Mouse (Mus musculus) midbrain, embryonic 11.5 days (tissue): Measurements from ENCODE around the gene Nfasc. TPM values are rescaled to one million over a fixed set of nuclear protein-coding genes. Genes with fewer than 3 reads are reported as not detected.

ENCODE experiments used
- ATAC-seq: fragments of 200-750 bp; cut with Nextera tagmentation; 2 replicates; pipeline ENCODE4 v1.8.0; 2017; ENCODE audit warnings: moderate TSS enrichment, moderate library complexity; ENCODE audit not compliant: low FRiP score
- DNase-seq: peaks from one replicate; pipeline ENCODE4 v3.0.0; 2015; ENCODE audit warnings: low spot score; ENCODE audit errors: missing footprints
- H3K27ac ChIP-seq: fragments of 300-500 bp; sonication (generic); 2 replicates; pipeline ENCODE4 v1.5.1; 2014; ENCODE audit warnings: low read depth, low read length
- H3K27me3 ChIP-seq: fragments of 300-500 bp; sonication (generic); 2 replicates; pipeline ENCODE4 v1.6.1; 2014; ENCODE audit warnings: mild to moderate bottlenecking, low read length, moderate library complexity, mixed read lengths; ENCODE audit not compliant: control insufficient read depth, insufficient read depth
- H3K36me3 ChIP-seq: fragments of 300-500 bp; sonication (generic); 2 replicates; pipeline ENCODE4 v1.6.1; 2014; ENCODE audit warnings: mild to moderate bottlenecking, low read length, moderate library complexity, mixed read lengths; ENCODE audit not compliant: control insufficient read depth, insufficient read depth
- H3K4me1 ChIP-seq: fragments of 300-500 bp; sonication (generic); 2 replicates; pipeline ENCODE4 v1.6.1; 2014; ENCODE audit warnings: low read length; ENCODE audit not compliant: control insufficient read depth, insufficient read depth
- H3K4me2 ChIP-seq: fragments of 300-500 bp; sonication (generic); 2 replicates; pipeline ENCODE4 v1.6.1; 2014; ENCODE audit warnings: mild to moderate bottlenecking, moderate library complexity
- H3K4me3 ChIP-seq: fragments of 300-500 bp; sonication (generic); 2 replicates; pipeline ENCODE4 v1.5.1; 2014; ENCODE audit warnings: low read depth, low read length
- H3K9ac ChIP-seq: fragments of 300-500 bp; sonication (generic); 2 replicates; pipeline ENCODE4 v1.6.1; 2014; ENCODE audit warnings: low read length
- H3K9me3 ChIP-seq: fragments of 300-500 bp; sonication (generic); 2 replicates; pipeline ENCODE4 v1.6.1; 2016; ENCODE audit warnings: low read length; ENCODE audit not compliant: control insufficient read depth
- WGBS: fragments of 180-500 bp; shearing (Covaris S2); extraction: QIAGEN DNeasy Blood & Tissue Kit; methylation state at CpG from one replicate; pipeline ENCODE4 v1.1.7; 2014; 5-methylcytosine and 5-hydroxymethylcytosine counted together
- polyA plus RNA-seq: library from polyadenylated mRNA; unstranded; fragments of >200 nt; fragmentation: Nextera tagmentation; extraction: Ambion mirVana; gene quantifications from 2 replicates; pipeline ENCODE4 v1.2.1, GENCODE M21; 2014

Gene Nfasc
- polyA plus RNA-seq, 1 experiment from 2014 or later: 16.4 TPM

DNA sequence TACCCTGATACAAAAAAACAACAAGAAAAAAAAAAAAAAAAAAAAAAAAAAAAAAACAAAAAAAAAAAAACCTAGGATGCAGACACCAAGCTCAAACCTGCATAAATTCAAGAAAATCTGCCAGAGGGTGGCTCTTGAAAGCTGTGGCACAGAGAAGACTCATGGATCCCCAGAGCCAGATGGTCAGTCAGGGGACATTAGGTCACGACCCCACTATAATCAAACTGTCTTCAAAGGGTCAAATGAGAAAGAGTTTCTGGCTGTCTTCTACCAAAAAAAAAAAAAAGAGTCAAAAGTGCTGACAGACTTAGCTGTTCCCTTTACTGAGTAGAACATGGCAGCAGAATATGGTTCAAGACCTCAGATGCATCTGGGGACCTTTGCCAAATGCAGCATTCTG lies 117.1 kb downstream of the Nfasc start:
- H3K36me3 ChIP-seq: no peaks in the 10 kb centered on the region
- H3K4me1 ChIP-seq: peaks cover 8% of the 10 kb centered on the region
- 62% methylated on average over 1 of the region's 1 CpGs for WGBS
- no peak overlapping the region for H3K4me2 ChIP-seq
- ATAC-seq (no peak), DNase-seq (no peak)
- no peak overlapping the region for H3K9ac ChIP-seq
- no peak overlapping the region for H3K27ac ChIP-seq
- H3K4me3 ChIP-seq: no peak overlapping the region
- H3K27me3 ChIP-seq: no peaks in the 10 kb centered on the region
- H3K9me3 ChIP-seq: no peaks in the 10 kb centered on the region

DNA sequence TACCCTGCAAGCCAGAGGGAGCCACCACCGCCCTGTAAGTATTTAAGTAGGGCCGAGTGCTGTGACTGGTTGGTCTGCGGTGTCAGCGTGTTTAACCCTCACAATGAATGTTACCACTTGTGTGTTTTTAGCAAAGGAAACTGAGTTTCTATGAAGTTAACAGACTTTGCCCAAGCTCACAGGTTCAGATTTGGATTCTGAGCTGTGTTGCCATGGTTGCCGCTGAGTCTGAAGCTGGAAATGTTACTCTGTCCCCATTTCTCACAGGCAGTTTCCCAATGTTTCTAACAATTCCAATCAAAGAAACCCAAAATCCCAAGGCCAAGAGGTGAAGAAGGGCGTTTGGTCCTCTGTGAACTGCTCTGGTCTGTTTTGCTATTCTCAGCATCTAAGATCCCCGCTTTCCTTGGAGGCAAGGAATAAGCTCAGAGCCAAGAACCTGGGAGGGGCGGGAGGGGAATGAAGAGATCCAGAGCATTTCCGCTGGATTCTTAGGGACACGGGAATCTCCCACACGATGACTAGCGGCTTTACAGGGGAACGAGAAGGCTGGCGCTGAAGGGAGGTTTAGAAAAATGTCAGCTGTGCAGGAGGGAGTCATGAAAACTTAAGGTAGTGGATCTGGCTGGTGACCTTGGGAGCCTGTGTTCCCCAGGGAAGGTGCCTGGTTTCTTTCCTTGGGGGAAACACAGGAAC lies 117.8 kb downstream of the Nfasc start:
- no peaks in the 10 kb centered on the region for H3K36me3 ChIP-seq
- no peak overlapping the region for H3K4me3 ChIP-seq
- ATAC-seq (no peak), DNase-seq (peak; percentile 88)
- H3K27ac ChIP-seq: no peak overlapping the region
- H3K4me1 ChIP-seq: peaks cover 8% of the 10 kb centered on the region
- H3K4me2 ChIP-seq: no peak overlapping the region
- no peaks in the 10 kb centered on the region for H3K27me3 ChIP-seq
- WGBS: 60% methylated on average over 14 of the region's 14 CpGs
- H3K9ac ChIP-seq: no peak overlapping the region
- H3K9me3 ChIP-seq: no peaks in the 10 kb centered on the region

DNA sequence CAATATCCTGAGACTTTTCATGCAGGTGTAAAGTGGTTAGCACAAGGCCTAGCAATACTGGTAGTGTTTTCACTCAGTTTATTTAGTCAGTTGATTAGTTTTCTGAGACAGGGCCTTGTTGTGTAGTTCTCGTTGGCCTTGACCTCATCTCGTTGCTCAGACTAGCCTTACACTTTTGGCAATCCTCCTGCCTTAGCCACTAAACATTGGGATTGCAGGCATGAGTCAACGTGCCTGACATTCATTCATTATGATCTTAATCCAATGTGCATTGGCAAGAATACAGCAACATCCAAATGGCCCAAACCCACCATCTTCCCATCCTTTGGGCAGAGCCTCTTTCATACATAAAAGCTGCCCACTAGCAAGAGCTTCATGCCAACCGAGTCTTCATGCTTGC lies 129.5 kb downstream of the Nfasc start:
- Histone ChIP-seq H3K9ac (no peak overlapping the region), H3K27ac (no peak overlapping the region), H3K9me3 (no peaks in the 10 kb centered on the region), H3K4me3 (no peak overlapping the region), H3K4me1 (no peaks in the 10 kb centered on the region), H3K4me2 (no peak overlapping the region), H3K36me3 (no peaks in the 10 kb centered on the region; the same call in 1 of the 2 replicates), H3K27me3 (no peaks in the 10 kb centered on the region)
- ATAC-seq (no peak), DNase-seq (no peak)
- 86% methylated on average over 4 of the region's 4 CpGs for WGBS

DNA sequence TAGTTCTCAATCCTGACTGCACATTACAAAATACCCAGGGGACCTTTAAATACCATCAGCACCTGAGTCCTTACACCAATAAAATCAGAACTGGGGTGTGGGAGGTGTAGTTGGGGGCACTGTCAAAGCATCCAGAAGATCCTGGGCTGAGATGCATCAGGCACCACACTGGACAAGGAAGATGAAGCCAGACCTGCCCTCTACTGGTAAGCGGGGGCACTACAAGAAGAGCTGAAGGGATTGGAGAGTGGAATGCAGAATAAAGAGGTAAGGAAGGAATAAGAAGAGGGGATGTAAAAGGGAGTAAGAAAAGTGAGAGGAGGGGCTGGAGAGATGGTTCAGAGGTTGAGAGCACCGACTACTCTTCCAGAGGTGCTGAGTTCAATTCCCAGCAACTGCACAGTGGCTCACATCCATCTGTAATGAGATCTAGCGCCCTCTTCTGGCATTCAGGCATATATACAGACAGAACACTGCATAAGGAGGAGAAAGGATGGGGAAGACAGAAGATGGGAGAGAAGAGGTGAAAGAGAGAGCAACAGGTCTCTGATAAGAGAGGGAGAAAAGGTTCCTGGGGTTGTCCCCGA lies 132.5 kb downstream of the Nfasc start:
- peak; percentile 67; the same call in 1 of the 2 replicates for ATAC-seq

DNA sequence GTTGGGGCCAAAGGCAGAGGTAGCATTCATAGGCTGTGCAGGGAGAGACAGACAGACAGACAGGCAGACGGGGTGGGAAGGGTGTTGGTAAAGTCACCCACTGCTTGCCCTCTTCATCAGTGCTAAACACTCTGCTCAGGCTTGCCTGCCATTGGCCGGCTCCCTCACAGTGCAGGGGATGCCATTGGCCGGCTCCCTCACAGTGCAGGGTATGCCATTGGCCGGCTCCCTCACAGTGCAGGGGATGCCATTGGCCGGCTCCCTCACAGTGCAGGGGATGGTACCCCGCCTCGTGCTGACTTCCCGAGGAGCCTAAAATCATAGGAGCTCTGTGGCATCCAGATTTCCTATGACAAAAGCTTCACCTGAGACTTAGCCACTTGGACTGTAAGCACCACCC lies 139.4 kb downstream of the Nfasc start:
- ATAC-seq: peak; percentile 62; the same call in 1 of the 2 replicates
- Histone ChIP-seq H3K36me3 (no peaks in the 10 kb centered on the region; the same call in 1 of the 2 replicates), H3K4me3 (no peak overlapping the region)

More for the DNA sequence above, 132.5 kb downstream of the Nfasc start:
- no peaks in the 10 kb centered on the region for H3K9me3 ChIP-seq
- H3K27ac ChIP-seq: no peak overlapping the region
- no peaks in the 10 kb centered on the region for H3K27me3 ChIP-seq
- H3K4me2 ChIP-seq: no peak overlapping the region
- H3K36me3 ChIP-seq: no peaks in the 10 kb centered on the region; the same call in 1 of the 2 replicates
- DNase-seq: peak; percentile 95
- H3K4me3 ChIP-seq: no peak overlapping the region
- H3K9ac ChIP-seq: no peak overlapping the region
- H3K4me1 ChIP-seq: no peaks in the 10 kb centered on the region
- WGBS: 43% methylated on average over 4 of the region's 4 CpGs

DNA sequence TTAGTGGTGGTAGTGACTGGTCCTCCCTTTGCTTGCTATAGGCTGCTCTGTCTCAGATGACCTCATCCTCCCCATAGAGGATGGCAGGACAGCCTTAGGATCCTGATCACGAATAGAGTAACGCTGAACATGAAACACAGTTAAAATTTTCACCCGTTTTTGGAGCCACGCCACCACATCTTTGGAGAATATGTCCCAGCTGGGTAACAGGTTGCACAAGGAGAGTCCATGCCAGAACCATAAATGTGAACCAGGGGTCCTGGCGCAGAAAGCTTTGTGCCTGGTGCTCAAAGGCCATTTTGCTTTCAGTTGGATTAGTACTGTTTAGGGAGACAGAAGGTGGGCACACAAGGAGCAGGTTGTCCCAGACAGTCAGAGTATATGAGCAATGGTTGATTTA lies 143.6 kb downstream of the Nfasc start:
- no peak overlapping the region for H3K9ac ChIP-seq
- no peaks in the 10 kb centered on the region for H3K36me3 ChIP-seq
- no peak overlapping the region for H3K4me2 ChIP-seq
- peaks cover 2% of the 10 kb centered on the region; the same call in 1 of the 2 replicates for H3K4me1 ChIP-seq
- no peak overlapping the region for H3K4me3 ChIP-seq
- H3K27me3 ChIP-seq: no peaks in the 10 kb centered on the region
- ATAC-seq: no peak
- 91% methylated on average over 5 of the region's 5 CpGs for WGBS
- DNase-seq: no peak
- no peaks in the 10 kb centered on the region for H3K9me3 ChIP-seq
- H3K27ac ChIP-seq: no peak overlapping the region

More for the DNA sequence above, 139.4 kb downstream of the Nfasc start:
- no peak for DNase-seq
- Histone ChIP-seq H3K4me2 (no peak overlapping the region), H3K9ac (no peak overlapping the region), H3K27me3 (no peaks in the 10 kb centered on the region), H3K4me1 (no peaks in the 10 kb centered on the region), H3K9me3 (no peaks in the 10 kb centered on the region), H3K27ac (no peak overlapping the region)
- 53% methylated on average over 8 of the region's 8 CpGs for WGBS

DNA sequence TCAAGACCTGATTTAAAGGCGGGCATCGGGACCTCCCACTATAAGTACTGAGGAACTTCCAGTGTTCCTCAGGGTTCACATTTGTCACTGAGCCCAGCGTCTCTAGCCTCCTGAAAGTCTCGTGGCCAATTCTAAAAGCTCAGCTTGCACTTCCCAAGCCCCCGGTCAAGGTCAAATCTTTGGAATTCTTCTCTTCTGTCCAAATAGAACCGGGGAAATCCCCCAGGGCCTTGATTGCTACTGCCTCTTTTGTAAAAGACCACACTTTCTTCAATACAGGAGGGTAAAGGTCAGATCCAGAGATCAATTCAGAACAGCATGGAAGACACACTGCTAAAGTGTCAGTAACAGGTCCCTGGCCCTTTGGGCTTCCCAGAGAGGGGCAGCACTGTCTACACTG lies 145.9 kb downstream of the Nfasc start:
- DNase-seq (no peak), ATAC-seq (no peak)
- H3K27ac ChIP-seq: no peak overlapping the region
- WGBS: 36% methylated on average over 6 of the region's 6 CpGs
- no peaks in the 10 kb centered on the region for H3K36me3 ChIP-seq
- no peaks in the 10 kb centered on the region for H3K9me3 ChIP-seq
- peaks cover 2% of the 10 kb centered on the region; the same call in 1 of the 2 replicates for H3K4me1 ChIP-seq
- no peak overlapping the region for H3K4me2 ChIP-seq
- H3K4me3 ChIP-seq: no peak overlapping the region
- no peaks in the 10 kb centered on the region for H3K27me3 ChIP-seq
- no peak overlapping the region for H3K9ac ChIP-seq

DNA sequence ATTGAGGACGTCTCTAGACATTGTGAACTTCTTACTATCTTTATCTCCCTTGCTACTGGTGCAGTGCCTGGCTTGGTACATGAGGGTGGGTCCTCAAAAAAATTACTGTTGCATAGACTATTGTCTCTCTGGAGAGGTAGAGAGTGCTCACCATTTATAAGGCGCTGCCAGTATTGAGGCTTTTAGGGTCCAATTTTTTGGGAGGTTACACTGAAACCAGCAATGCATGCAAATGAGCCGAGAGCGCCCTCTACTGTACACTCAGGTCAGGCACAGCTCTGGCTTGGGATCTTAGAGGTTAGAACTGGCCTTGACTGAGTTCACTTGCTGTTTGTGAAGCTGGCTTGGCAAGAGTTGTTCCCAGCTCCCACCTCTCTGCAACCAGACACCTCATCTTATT lies 147.0 kb downstream of the Nfasc start:
- Histone ChIP-seq H3K4me1 (peaks cover 2% of the 10 kb centered on the region; the same call in 1 of the 2 replicates), H3K4me2 (no peak overlapping the region), H3K9me3 (no peaks in the 10 kb centered on the region), H3K9ac (0 out of 2 replicates have a peak overlapping the region, but pooled peaks have one; percentile 28), H3K27me3 (no peaks in the 10 kb centered on the region), H3K4me3 (no peak overlapping the region), H3K36me3 (no peaks in the 10 kb centered on the region), H3K27ac (no peak overlapping the region)
- peak; percentile 77 for ATAC-seq
- DNase-seq: peak; percentile 98
- WGBS: 14% methylated on average over 4 of the region's 4 CpGs

DNA sequence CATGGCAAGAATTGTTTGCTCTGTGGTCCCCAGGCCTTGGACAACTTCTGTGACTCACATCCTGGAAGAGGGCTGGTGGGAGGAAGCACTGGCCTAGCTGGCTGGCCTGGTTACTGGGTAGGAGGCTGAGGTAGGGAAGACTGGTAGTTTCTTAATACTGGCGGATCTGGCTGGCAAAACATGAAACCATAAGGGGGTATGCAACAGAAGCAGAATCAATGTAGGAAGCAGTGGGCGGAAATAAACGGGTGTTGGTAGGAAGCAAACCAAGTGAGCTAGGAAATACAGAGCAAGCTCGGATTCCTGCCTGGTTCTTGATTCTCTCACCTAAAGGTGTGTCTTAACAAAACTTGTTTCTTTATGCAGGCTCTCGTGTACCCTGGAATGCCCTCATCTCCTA lies 149.5 kb downstream of the Nfasc start:
- DNase-seq (no peak), ATAC-seq (no peak)
- no peaks in the 10 kb centered on the region for H3K27me3 ChIP-seq
- H3K4me1 ChIP-seq: peaks cover 5% of the 10 kb centered on the region; the same call in 1 of the 2 replicates
- H3K4me3 ChIP-seq: no peak overlapping the region
- no peak overlapping the region for H3K9ac ChIP-seq
- WGBS: 83% methylated on average over 5 of the region's 5 CpGs
- H3K27ac ChIP-seq: no peak overlapping the region
- no peak overlapping the region for H3K4me2 ChIP-seq
- H3K9me3 ChIP-seq: no peaks in the 10 kb centered on the region
- no peaks in the 10 kb centered on the region for H3K36me3 ChIP-seq
